Mouse (Mus musculus) midbrain, embryonic 11.5 days (tissue): ENCODE data around the gene Vac14. TPM values are rescaled to one million over a fixed set of nuclear protein-coding genes. Genes with fewer than 3 reads are reported as not detected.

Experiments
- ATAC-seq: fragments of 200-750 bp; cut with Nextera tagmentation; 2 replicates; pipeline ENCODE4 v1.8.0; 2017; ENCODE audit warnings: moderate TSS enrichment, moderate library complexity; ENCODE audit not compliant: low FRiP score
- DNase-seq: peaks from one replicate; pipeline ENCODE4 v3.0.0; 2015; ENCODE audit warnings: low spot score; ENCODE audit errors: missing footprints
- H3K27ac ChIP-seq: fragments of 300-500 bp; sonication (generic); 2 replicates; pipeline ENCODE4 v1.5.1; 2014; ENCODE audit warnings: low read depth, low read length
- H3K27me3 ChIP-seq: fragments of 300-500 bp; sonication (generic); 2 replicates; pipeline ENCODE4 v1.6.1; 2014; ENCODE audit warnings: mild to moderate bottlenecking, low read length, moderate library complexity, mixed read lengths; ENCODE audit not compliant: control insufficient read depth, insufficient read depth
- H3K36me3 ChIP-seq: fragments of 300-500 bp; sonication (generic); 2 replicates; pipeline ENCODE4 v1.6.1; 2014; ENCODE audit warnings: mild to moderate bottlenecking, low read length, moderate library complexity, mixed read lengths; ENCODE audit not compliant: control insufficient read depth, insufficient read depth
- H3K4me1 ChIP-seq: fragments of 300-500 bp; sonication (generic); 2 replicates; pipeline ENCODE4 v1.6.1; 2014; ENCODE audit warnings: low read length; ENCODE audit not compliant: control insufficient read depth, insufficient read depth
- H3K4me2 ChIP-seq: fragments of 300-500 bp; sonication (generic); 2 replicates; pipeline ENCODE4 v1.6.1; 2014; ENCODE audit warnings: mild to moderate bottlenecking, moderate library complexity
- H3K4me3 ChIP-seq: fragments of 300-500 bp; sonication (generic); 2 replicates; pipeline ENCODE4 v1.5.1; 2014; ENCODE audit warnings: low read depth, low read length
- H3K9ac ChIP-seq: fragments of 300-500 bp; sonication (generic); 2 replicates; pipeline ENCODE4 v1.6.1; 2014; ENCODE audit warnings: low read length
- H3K9me3 ChIP-seq: fragments of 300-500 bp; sonication (generic); 2 replicates; pipeline ENCODE4 v1.6.1; 2016; ENCODE audit warnings: low read length; ENCODE audit not compliant: control insufficient read depth
- WGBS: fragments of 180-500 bp; shearing (Covaris S2); extraction: QIAGEN DNeasy Blood & Tissue Kit; methylation state at CpG from one replicate; pipeline ENCODE4 v1.1.7; 2014; 5-methylcytosine and 5-hydroxymethylcytosine counted together
- polyA plus RNA-seq: library from polyadenylated mRNA; unstranded; fragments of >200 nt; fragmentation: Nextera tagmentation; extraction: Ambion mirVana; gene quantifications from 2 replicates; pipeline ENCODE4 v1.2.1, GENCODE M21; 2014

Gene Vac14
- polyA plus RNA-seq, 1 experiment from 2014 or later = 33.8 TPM

DNA sequence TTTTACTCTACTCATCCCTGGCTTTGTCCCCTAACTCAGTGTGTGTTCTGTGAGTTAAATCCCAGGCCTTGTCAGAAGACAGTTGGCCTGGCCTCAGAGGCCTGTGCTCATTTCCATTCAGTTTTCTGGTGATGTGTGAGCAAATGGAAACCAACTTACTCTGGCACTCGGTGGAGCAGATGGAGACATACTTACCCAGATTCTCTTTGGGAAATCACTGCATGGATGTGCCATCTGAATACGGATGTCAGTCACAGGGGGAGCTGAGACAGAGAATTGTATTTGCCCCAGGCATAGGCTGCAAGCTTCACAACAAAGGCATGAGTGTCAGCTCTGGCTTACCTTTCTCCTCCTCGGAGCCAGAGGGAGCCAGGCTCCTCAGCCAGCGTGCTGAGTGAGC, 8.0 kb downstream of the Vac14 start:
- Histone ChIP-seq H3K4me3 (no peak overlapping the region), H3K4me2 (no peak overlapping the region), H3K27ac (no peak overlapping the region), H3K36me3 (no peaks in the 10 kb centered on the region), H3K9ac (no peak overlapping the region), H3K4me1 (no peaks in the 10 kb centered on the region), H3K27me3 (no peaks in the 10 kb centered on the region), H3K9me3 (no peaks in the 10 kb centered on the region)
- ATAC-seq (no peak), DNase-seq (no peak)
- WGBS = 84% methylated on average over 4 of the region's 4 CpGs

- Histone ChIP-seq H3K9me3 (no peaks in the 10 kb centered on the region), H3K4me3 (no peak overlapping the region), H3K36me3 (peaks cover 2% of the 10 kb centered on the region; the same call in 1 of the 2 replicates), H3K9ac (no peak overlapping the region), H3K27me3 (no peaks in the 10 kb centered on the region), H3K4me2 (no peak overlapping the region), H3K4me1 (no peaks in the 10 kb centered on the region), H3K27ac (no peak overlapping the region)
- WGBS = 70% methylated on average over 9 of the region's 9 CpGs
- ATAC-seq (no peak), DNase-seq (peak; percentile 92)
Measured at GRCm38 (mm10) chr8:110629245-110630063, 11.1 kb downstream of the Vac14 start.

DNA sequence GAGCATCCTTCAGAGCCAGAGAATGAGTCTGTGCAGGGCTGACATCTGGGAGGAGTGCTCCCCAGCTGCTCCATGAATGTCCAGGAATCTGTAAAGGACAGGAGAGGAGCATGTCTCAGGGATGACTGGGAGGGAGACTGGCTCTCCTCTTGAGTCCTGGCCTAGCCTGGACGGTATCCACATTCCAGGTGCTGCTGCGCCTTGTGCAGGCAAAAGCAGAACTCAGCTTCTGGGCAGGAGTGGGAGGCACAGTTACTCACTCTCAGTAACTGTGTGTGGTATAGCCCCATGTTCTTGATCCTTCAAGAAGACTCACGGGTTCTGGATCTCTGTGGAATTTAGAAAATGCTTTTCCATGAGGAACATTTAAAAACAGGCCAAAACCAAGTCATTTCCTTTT, 11.7 kb downstream of the Vac14 start:
- no peaks in the 10 kb centered on the region for H3K9me3 ChIP-seq
- ATAC-seq (no peak), DNase-seq (no peak)
- 95% methylated on average over 3 of the region's 3 CpGs for WGBS
- no peak overlapping the region for H3K9ac ChIP-seq
- H3K4me2 ChIP-seq = no peak overlapping the region
- no peaks in the 10 kb centered on the region for H3K4me1 ChIP-seq
- H3K36me3 ChIP-seq = peaks cover 2% of the 10 kb centered on the region; the same call in 1 of the 2 replicates
- no peak overlapping the region for H3K4me3 ChIP-seq
- no peaks in the 10 kb centered on the region for H3K27me3 ChIP-seq
- no peak overlapping the region for H3K27ac ChIP-seq

DNA sequence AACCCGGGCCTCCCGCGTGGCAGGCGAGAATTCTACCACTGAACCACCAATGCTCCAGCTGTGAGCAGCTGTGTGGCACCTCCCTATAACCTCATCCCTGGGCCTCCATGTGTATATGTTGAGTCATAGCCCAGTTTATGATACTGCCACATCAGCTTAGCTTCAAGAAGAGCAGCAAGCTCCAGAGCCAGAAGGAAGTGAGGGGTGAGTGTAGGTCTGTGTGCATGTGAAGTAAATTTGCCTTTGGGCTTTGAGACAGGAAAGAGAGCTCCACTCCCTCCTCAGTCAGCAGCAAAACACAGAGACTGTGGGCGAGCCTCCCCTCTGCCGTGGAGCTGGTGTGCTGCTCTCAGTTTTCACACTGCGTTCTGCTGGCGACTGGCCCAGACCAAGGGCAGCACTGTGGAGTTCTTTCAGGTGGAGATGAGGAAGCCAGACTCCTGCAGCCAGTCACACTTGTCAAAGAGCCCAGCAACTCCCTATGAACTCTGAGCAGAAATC, 12.2 kb downstream of the Vac14 start:
- DNase-seq = no peak
- no peak overlapping the region for H3K27ac ChIP-seq
- no peak overlapping the region for H3K9ac ChIP-seq
- H3K4me2 ChIP-seq = no peak overlapping the region
- no peak overlapping the region for H3K4me3 ChIP-seq
- H3K36me3 ChIP-seq = peaks cover 2% of the 10 kb centered on the region; the same call in 1 of the 2 replicates
- H3K9me3 ChIP-seq = no peaks in the 10 kb centered on the region
- no peaks in the 10 kb centered on the region for H3K4me1 ChIP-seq
- no peaks in the 10 kb centered on the region for H3K27me3 ChIP-seq
- WGBS = 91% methylated on average over 8 of the region's 8 CpGs
- ATAC-seq = no peak

- H3K9me3 ChIP-seq = no peaks in the 10 kb centered on the region
- ATAC-seq = no peak
- no peak overlapping the region for H3K4me2 ChIP-seq
- DNase-seq = no peak
- no peak overlapping the region for H3K27ac ChIP-seq
- 92% methylated on average over 7 of the region's 7 CpGs for WGBS
- no peaks in the 10 kb centered on the region for H3K27me3 ChIP-seq
- no peak overlapping the region for H3K9ac ChIP-seq
- no peaks in the 10 kb centered on the region for H3K4me1 ChIP-seq
- no peak overlapping the region for H3K4me3 ChIP-seq
- H3K36me3 ChIP-seq = peaks cover 2% of the 10 kb centered on the region; the same call in 1 of the 2 replicates
Measured at GRCm38 (mm10) chr8:110631201-110631600, 12.8 kb downstream of the Vac14 start.

DNA sequence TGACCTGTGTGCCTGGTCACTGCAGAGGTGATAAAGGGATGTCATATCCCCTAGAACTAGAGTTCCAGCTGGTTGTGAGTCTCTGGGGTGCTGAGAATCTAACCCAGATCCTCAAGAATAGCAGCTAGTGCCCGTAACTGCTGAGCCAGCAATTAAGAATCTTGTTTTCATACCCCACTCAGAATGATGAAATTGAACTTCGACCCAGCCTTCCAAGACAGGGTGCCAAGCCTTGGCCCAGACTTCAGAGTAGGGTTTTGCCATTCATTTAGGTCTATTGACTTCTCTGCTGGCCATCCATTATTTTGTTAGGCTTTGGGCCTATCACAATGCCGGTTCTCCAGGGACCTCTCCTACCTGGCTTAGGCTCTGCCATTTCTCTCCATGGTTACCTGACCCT, 15.4 kb downstream of the Vac14 start:
- no peak overlapping the region for H3K9ac ChIP-seq
- no peak for DNase-seq
- no peaks in the 10 kb centered on the region for H3K27me3 ChIP-seq
- no peak for ATAC-seq
- H3K4me1 ChIP-seq = no peaks in the 10 kb centered on the region
- H3K4me3 ChIP-seq = no peak overlapping the region
- H3K36me3 ChIP-seq = peaks cover 4% of the 10 kb centered on the region; the same call in 1 of the 2 replicates
- 94% methylated on average over 3 of the region's 3 CpGs for WGBS
- no peak overlapping the region for H3K27ac ChIP-seq
- no peaks in the 10 kb centered on the region for H3K9me3 ChIP-seq
- H3K4me2 ChIP-seq = no peak overlapping the region

DNA sequence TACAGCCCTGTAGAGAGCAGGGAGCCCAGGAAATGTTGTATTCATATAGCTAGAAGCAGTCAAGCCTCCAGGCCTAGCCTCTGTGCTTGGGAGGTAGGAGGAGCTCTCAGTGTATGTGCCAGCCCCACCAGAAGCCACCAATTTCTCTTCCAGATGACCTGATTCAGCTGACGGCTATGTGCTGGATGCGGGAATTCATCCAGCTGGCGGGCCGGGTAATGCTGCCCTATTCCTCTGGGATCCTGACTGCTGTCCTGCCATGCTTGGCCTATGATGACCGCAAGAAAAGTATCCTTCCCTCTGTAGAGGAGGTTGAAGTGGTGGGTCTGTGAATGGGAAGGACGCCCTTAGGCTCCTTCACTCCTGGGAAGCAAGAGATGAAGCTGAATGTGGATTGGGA, 17.8 kb downstream of the Vac14 start:
- H3K36me3 ChIP-seq = peaks cover 4% of the 10 kb centered on the region; the same call in 1 of the 2 replicates
- 96% methylated on average over 6 of the region's 6 CpGs for WGBS

DNA sequence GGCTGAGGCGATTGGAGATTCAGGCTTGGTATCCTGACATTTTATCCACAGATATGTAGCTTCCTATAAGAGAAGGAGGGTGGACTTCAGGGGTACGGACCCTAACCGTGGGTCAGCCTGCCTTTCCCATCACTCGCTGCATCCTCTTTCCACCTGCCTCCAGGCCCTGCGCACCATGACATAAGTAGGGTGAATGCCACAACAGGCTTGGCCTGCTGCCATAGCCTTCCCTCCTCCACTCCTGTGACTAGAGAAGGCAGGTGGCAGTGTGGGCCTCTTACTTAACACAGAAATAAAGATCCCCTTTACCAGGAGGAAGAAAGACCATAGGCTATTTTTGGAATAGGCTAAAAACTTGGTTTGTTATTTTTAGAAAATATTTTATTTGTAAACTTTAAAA, 23.9 kb downstream of the Vac14 start:
- Histone ChIP-seq H3K9ac (no peak overlapping the region), H3K4me3 (no peak overlapping the region), H3K4me2 (no peak overlapping the region), H3K27ac (no peak overlapping the region), H3K4me1 (no peaks in the 10 kb centered on the region), H3K9me3 (no peaks in the 10 kb centered on the region), H3K36me3 (peaks cover 2% of the 10 kb centered on the region; the same call in 1 of the 2 replicates), H3K27me3 (no peaks in the 10 kb centered on the region)
- WGBS = 95% methylated on average over 5 of the region's 5 CpGs
- DNase-seq = peak; percentile 6
- no peak for ATAC-seq

More for the DNA sequence above, 17.8 kb downstream of the Vac14 start:
- no peak overlapping the region for H3K9ac ChIP-seq
- no peak overlapping the region for H3K4me3 ChIP-seq
- no peak overlapping the region for H3K27ac ChIP-seq
- no peak overlapping the region for H3K4me2 ChIP-seq
- H3K27me3 ChIP-seq = no peaks in the 10 kb centered on the region
- ATAC-seq = no peak
- no peaks in the 10 kb centered on the region for H3K4me1 ChIP-seq
- peak; percentile 44 for DNase-seq
- no peaks in the 10 kb centered on the region for H3K9me3 ChIP-seq

GRCm38 (mm10) chr8:110643177-110643576, 24.8 kb downstream of the Vac14 start:
- DNase-seq (no peak), ATAC-seq (no peak)
- WGBS = 83% methylated on average over 4 of the region's 4 CpGs
- Histone ChIP-seq H3K4me3 (no peak overlapping the region), H3K9ac (no peak overlapping the region), H3K27me3 (no peaks in the 10 kb centered on the region), H3K4me2 (no peak overlapping the region), H3K27ac (no peak overlapping the region), H3K36me3 (peaks cover 2% of the 10 kb centered on the region; the same call in 1 of the 2 replicates), H3K9me3 (no peaks in the 10 kb centered on the region), H3K4me1 (no peaks in the 10 kb centered on the region)
